Mouse (Mus musculus): ENCODE data around the gene Dip2b.

GRCm38 (mm10) chr15:100116325-100116724, 77.9 kb downstream of the Dip2b start:
- TF ChIP-seq CTCF (IDR thresholded peaks at IDR 0.05): no peak
- no peak for TF ChIP-seq POLR2A (IDR thresholded peaks at IDR 0.05; ENCODE audit: insufficient read depth, low read depth, low read length)
- no peak for TF ChIP-seq EP300 (IDR thresholded peaks at IDR 0.05; ENCODE audit: insufficient read depth, low read depth, low read length)
